Mouse (Mus musculus) liver, embryonic 16.5 days (tissue): ENCODE measurements around the gene Mprip. TPM values are rescaled to one million over a fixed set of nuclear protein-coding genes. Genes with fewer than 3 reads are reported as not detected.

Source experiments
- ATAC-seq: fragments of 200-750 bp; cut with Nextera tagmentation; 2 replicates; pipeline ENCODE4 v1.8.0; 2017; ENCODE audit warnings: low read depth, mild to moderate bottlenecking, moderate number of reproducible peaks, moderate library complexity
- H3K27ac ChIP-seq: fragments of 300-500 bp; sonication (generic); 2 replicates; pipeline ENCODE4 v1.5.1; 2014; ENCODE audit warnings: mild to moderate bottlenecking, low read length
- H3K27me3 ChIP-seq: fragments of 300-500 bp; sonication (generic); 2 replicates; pipeline ENCODE4 v1.6.1; 2014; ENCODE audit warnings: low read depth, low read length, mixed read lengths; ENCODE audit not compliant: control insufficient read depth, insufficient read depth
- H3K36me3 ChIP-seq: fragments of 300-500 bp; sonication (generic); 2 replicates; pipeline ENCODE4 v1.6.1; 2014; ENCODE audit warnings: mild to moderate bottlenecking; ENCODE audit not compliant: control insufficient read depth, insufficient read depth
- H3K4me1 ChIP-seq: fragments of 300-500 bp; sonication (generic); 2 replicates; pipeline ENCODE4 v1.6.1; 2014; ENCODE audit warnings: low read depth, low read length, mixed read lengths; ENCODE audit not compliant: control insufficient read depth
- H3K4me2 ChIP-seq: fragments of 300-500 bp; sonication (generic); 2 replicates; pipeline ENCODE4 v1.6.1; 2014; ENCODE audit warnings: low read depth, low read length, mixed read lengths
- H3K4me3 ChIP-seq: fragments of 300-500 bp; sonication (generic); 2 replicates; pipeline ENCODE4 v1.5.1; 2014; ENCODE audit warnings: low read depth, mild to moderate bottlenecking, low read length
- H3K9ac ChIP-seq: fragments of 300-500 bp; sonication (generic); 2 replicates; pipeline ENCODE4 v1.6.1; 2014; ENCODE audit warnings: low read depth, low read length
- H3K9me3 ChIP-seq: fragments of 300-500 bp; sonication (generic); replicated peaks from 2 replicates; pipeline ENCODE4 v1.6.1; 2016; ENCODE audit warnings: low read length; ENCODE audit not compliant: control insufficient read depth
- WGBS: fragments of 180-500 bp; shearing (Covaris S2); extraction: QIAGEN DNeasy Blood & Tissue Kit; methylation state at CpG from one replicate; pipeline ENCODE4 v1.1.7; 2014; ENCODE audit not compliant: insufficient replicate concordance; 5-methylcytosine and 5-hydroxymethylcytosine counted together
- polyA plus RNA-seq: library from polyadenylated mRNA; unstranded; fragments of >200 nt; fragmentation: Nextera tagmentation; extraction: Ambion mirVana; gene quantifications from 2 replicates; pipeline ENCODE4 v1.2.1, GENCODE M21; 2015

Mprip gene
- polyA plus RNA-seq, 1 experiment from 2014 or later: 6.6 TPM

DNA sequence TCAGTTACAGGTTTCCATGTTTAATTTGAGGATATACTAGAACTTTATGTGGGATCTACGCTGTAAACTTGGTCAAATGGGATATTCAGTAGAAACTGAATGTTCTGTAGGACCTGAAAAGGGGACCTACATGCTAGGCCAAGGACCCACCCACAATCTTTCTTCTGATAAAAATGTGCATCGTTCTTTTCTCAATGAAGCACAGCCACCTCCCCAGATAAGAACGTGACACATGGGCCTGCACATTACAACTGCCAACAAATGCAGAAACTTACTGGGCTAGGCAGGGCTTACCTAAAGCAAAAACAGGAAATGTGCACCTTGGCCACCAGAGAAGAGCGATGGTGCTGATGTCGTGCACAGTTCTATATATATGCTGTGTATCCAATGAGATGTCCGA, 93.4 kb downstream of the Mprip start:
- Histone ChIP-seq H3K36me3 (peaks cover 10% of the 10 kb centered on the region), H3K9ac (no peak overlapping the region), H3K4me1 (no peaks in the 10 kb centered on the region), H3K4me3 (no peak overlapping the region), H3K27ac (no peak overlapping the region), H3K4me2 (no peak overlapping the region), H3K9me3 (no peaks in the 10 kb centered on the region), H3K27me3 (no peaks in the 10 kb centered on the region)
- WGBS: 65% methylated on average over 6 of the region's 6 CpGs
- ATAC-seq: no peak

DNA sequence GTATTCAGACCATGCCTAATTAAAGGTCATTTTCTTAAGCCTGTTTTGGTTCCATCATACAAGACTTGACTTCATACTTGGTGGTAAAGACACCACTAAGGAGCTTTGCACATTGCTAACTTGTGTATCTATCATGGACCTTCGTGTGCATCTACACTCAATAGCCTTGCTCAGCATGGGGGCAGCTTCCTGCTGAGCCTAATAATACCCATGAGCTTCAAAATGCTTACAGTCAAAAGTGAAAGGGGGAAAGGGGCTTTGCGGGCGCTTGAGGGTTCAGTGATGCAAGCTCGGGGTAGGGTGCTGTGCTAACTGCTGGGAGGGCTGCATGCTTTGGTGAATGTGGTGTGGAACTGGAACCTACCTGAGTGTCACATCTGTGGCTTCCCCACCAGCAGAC, 95.2 kb downstream of the Mprip start:
- no peak for ATAC-seq
- 79% methylated on average over 4 of the region's 4 CpGs for WGBS
- peaks cover 10% of the 10 kb centered on the region for H3K36me3 ChIP-seq

DNA sequence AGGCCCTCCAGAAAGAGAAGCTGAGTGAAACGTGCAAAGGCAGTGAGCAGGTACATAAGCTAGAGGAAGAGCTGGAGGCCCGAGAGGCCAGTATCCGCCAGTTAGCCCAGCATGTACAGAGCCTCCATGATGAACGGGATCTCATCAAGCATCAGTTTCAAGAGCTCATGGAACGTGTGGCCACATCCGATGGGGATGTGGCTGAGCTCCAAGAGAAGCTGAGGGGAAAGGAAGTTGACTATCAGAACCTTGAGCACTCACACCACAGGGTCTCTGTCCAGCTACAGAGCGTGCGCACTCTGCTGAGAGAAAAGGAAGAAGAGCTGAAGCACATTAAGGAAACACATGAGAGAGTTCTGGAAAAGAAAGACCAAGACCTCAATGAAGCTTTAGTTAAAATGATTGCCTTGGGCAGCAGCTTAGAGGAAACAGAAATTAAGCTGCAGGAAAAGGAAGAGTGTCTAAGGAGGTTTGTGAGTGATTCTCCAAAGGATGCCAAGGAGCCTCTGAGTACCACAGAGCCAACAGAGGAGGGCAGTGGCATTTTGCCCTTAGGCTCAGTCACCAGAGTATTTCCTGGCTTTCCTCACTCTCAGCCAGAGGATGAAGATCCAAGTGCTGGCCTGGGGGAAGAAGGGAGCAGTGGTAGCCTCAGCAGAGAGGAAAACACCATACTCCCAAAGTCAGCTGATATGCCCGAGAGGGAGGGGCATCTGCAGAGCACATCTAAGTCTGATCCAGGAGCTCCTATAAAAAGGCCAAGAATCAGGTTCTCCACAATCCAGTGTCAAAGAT, 97.3 kb downstream of the Mprip start:
- Histone ChIP-seq H3K27ac (no peak overlapping the region), H3K4me1 (no peaks in the 10 kb centered on the region), H3K9me3 (no peaks in the 10 kb centered on the region), H3K4me2 (no peak overlapping the region), H3K36me3 (peaks cover 10% of the 10 kb centered on the region), H3K9ac (no peak overlapping the region), H3K27me3 (no peaks in the 10 kb centered on the region), H3K4me3 (no peak overlapping the region)
- 0 out of 2 replicates have a peak, but pooled peaks have one; percentile 11 for ATAC-seq
- WGBS: 68% methylated on average over 9 of the region's 9 CpGs

More for the DNA sequence above, 95.2 kb downstream of the Mprip start:
- Histone ChIP-seq H3K4me1 (no peaks in the 10 kb centered on the region), H3K27me3 (no peaks in the 10 kb centered on the region), H3K27ac (no peak overlapping the region), H3K4me2 (no peak overlapping the region), H3K4me3 (no peak overlapping the region), H3K9ac (no peak overlapping the region), H3K9me3 (no peaks in the 10 kb centered on the region)

DNA sequence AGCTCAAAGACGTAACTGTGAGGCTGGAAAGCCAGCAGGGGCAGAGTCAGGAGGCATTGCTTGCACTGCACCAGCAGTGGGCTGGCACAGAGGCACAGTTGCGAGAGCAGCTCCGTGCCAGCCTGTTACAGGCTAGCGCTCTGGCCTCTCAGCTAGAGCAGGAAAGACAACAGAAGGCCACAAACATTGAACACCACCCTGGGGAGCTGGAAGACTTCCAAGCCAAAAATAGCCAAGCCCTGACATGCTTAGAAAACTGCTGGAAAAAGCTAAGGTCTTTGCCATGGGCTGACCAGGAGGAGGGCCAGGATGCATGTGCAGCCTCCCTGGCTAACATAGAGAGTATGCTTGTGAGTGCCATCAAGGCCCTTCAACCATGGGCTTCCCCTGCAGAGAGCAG, 98.1 kb downstream of the Mprip start:
- Histone ChIP-seq H3K9me3 (no peaks in the 10 kb centered on the region), H3K9ac (no peak overlapping the region), H3K36me3 (peaks cover 10% of the 10 kb centered on the region), H3K4me1 (no peaks in the 10 kb centered on the region), H3K4me2 (no peak overlapping the region), H3K27me3 (no peaks in the 10 kb centered on the region), H3K27ac (no peak overlapping the region), H3K4me3 (no peak overlapping the region)
- WGBS: 68% methylated on average over 4 of the region's 4 CpGs
- ATAC-seq: no peak

DNA sequence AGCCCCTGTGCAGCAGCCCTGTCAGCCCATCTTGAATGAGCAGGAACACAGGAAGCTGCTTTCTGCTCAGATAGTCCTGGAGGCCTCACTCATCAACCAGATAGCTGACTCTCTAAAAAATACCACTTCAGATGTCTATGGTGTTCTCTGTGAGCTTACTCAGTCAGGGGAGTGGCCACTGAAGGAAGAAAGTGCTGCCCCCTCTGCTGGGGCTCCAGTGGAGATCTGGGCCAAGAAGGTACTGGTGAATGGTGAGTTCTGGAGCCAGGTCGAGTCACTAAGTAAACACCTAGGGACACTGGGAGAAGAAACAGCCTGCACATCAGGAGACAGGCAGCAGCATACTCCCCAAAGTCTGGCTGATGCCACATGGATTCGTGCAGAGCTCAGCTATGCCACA, 98.5 kb downstream of the Mprip start:
- Histone ChIP-seq H3K36me3 (peaks cover 10% of the 10 kb centered on the region), H3K4me3 (no peak overlapping the region), H3K27me3 (no peaks in the 10 kb centered on the region), H3K4me2 (no peak overlapping the region), H3K4me1 (no peaks in the 10 kb centered on the region), H3K9ac (no peak overlapping the region), H3K9me3 (no peaks in the 10 kb centered on the region), H3K27ac (no peak overlapping the region)
- no peak for ATAC-seq
- 50% methylated on average over 2 of the region's 2 CpGs for WGBS

DNA sequence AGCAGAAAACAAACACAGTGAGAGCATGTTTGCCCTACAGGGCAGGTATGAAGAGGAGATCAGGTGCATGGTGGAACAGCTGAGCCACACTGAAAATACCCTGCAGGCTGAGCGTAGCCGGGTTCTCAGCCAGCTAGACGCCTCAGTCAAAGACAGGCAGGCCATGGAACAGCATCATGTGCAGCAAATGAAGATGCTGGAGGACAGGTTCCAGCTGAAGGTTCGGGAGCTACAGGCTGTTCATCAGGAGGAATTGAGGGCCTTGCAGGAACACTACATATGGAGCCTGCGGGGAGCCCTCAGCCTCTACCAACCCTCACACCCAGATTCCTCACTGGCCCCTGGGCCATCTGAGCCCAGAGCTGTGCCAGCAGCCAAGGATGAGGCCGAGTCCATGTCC, 99.7 kb downstream of the Mprip start:
- 86% methylated on average over 6 of the region's 6 CpGs for WGBS
- peaks cover 10% of the 10 kb centered on the region for H3K36me3 ChIP-seq
- H3K27me3 ChIP-seq: no peaks in the 10 kb centered on the region
- H3K4me1 ChIP-seq: no peaks in the 10 kb centered on the region
- no peak overlapping the region for H3K4me3 ChIP-seq
- H3K4me2 ChIP-seq: no peak overlapping the region
- H3K9ac ChIP-seq: no peak overlapping the region
- no peak for ATAC-seq
- no peaks in the 10 kb centered on the region for H3K9me3 ChIP-seq
- H3K27ac ChIP-seq: no peak overlapping the region

DNA sequence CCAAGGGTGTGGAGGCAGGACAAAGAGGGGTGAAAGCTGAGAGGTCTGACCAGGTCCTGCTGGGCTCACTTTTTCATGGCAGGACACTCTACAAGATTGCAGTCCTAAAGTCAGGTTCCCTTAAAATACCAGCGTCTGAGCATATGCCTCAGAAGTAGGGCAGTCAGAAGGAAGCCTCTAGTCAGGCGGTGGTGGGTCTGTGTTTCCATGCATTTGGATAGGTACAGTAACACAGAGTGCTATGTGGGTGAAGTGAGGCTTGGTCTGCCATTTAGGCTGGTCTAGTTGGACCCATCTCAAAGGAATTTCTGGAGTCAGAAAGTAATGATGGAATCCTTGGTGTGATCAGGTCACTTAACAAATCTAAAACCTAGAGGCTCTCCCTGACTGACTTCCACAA, 108.2 kb downstream of the Mprip start:
- ATAC-seq: no peak
- no peaks in the 10 kb centered on the region for H3K27me3 ChIP-seq
- H3K9me3 ChIP-seq: no peaks in the 10 kb centered on the region
- H3K4me1 ChIP-seq: no peaks in the 10 kb centered on the region
- no peak overlapping the region for H3K27ac ChIP-seq
- H3K36me3 ChIP-seq: peaks cover 19% of the 10 kb centered on the region
- 70% methylated on average over 2 of the region's 2 CpGs for WGBS
- H3K4me3 ChIP-seq: no peak overlapping the region
- no peak overlapping the region for H3K9ac ChIP-seq
- H3K4me2 ChIP-seq: no peak overlapping the region

DNA sequence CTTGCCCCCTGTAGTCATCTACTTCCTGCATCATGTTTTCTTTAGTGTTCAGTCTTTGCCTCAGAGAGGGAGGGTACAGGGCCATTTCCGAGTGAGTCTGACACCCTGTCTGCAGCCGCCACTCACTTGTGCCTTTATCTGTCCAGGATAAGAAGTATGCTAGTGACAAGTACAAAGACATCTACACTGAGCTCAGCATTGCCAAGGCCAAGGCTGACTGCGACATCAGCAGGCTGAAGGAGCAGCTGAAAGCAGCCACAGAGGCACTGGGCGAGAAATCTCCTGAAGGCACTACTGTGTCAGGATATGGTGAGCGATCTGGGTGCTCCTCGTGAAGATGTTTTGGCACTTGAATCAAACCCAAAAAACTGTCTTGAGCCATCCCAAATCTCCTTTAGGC, 108.6 kb downstream of the Mprip start:
- Histone ChIP-seq H3K27ac (no peak overlapping the region), H3K9ac (no peak overlapping the region), H3K36me3 (peaks cover 19% of the 10 kb centered on the region), H3K4me1 (no peaks in the 10 kb centered on the region), H3K27me3 (no peaks in the 10 kb centered on the region), H3K4me2 (no peak overlapping the region), H3K9me3 (no peaks in the 10 kb centered on the region), H3K4me3 (no peak overlapping the region)
- WGBS: 63% methylated on average over 6 of the region's 6 CpGs
- ATAC-seq: no peak

DNA sequence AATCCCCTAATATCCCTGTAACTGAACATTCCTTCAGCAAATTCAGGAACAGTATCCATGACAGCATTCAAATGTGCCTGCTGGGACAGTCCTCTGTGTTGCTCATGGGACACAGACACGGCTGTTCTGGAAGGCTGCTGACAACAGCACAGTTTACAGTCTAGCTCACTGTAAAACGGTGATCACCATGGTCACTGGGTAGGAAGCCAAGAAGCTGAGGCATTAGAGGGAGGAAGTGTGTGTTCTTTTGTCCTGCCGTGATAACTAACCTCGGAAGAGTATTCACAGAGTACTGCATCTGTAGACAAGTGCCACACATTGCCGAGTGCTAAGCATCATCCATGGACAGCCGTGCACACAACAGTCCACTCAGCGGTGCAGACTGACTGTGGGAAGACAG, 109.6 kb downstream of the Mprip start:
- Histone ChIP-seq H3K27me3 (no peaks in the 10 kb centered on the region), H3K27ac (no peak overlapping the region), H3K9ac (no peak overlapping the region), H3K4me3 (no peak overlapping the region), H3K4me1 (no peaks in the 10 kb centered on the region), H3K36me3 (peaks cover 19% of the 10 kb centered on the region), H3K9me3 (no peaks in the 10 kb centered on the region), H3K4me2 (no peak overlapping the region)
- WGBS: 38% methylated on average over 7 of the region's 7 CpGs
- no peak for ATAC-seq
